In genomic region chr11:117327633-117328032, GRCm38 (mm10) we compare ENCODE assay signal across 14 mouse cellular contexts.
A peak's percentile ranks its signal among the peaks of the same experiment; 100 is the strongest.
DNase-seq lines count a peak whose midpoint lies in the region; ATAC-seq and TF ChIP-seq lines count a peak whose summit lies in the region.
"Had no signal": no experiment of that assay in that cellular context is flagged by ENCODE, and none has a peak within 500 bp of the region (broad histone marks: within the 10 kb centered on the region; RNA-seq: fewer than 3 reads in every experiment).

No protein-coding gene starts in this region.

- no peak for TF ChIP-seq CTCF in bone marrow, adult 2 months (IDR thresholded peaks at IDR 0.05; ENCODE audit: control insufficient read depth, insufficient read depth, low read length)

- H3K9ac ChIP-seq in limb, embryonic 13.5 days = no peak overlapping the region
- no peak overlapping the region for H3K9ac ChIP-seq in hindbrain, embryonic 16.5 days (ENCODE audit: low read depth, low read length)

- H3K27ac ChIP-seq in limb, embryonic 13.5 days = peak overlapping the region; percentile 16; the same call in 1 of the 2 replicates
- H3K27ac ChIP-seq in limb, embryonic 10.5 days = no peak overlapping the region
- peak overlapping the region; percentile 81 for H3K27ac ChIP-seq in bone marrow, adult 2 months (ENCODE audit: control insufficient read depth, insufficient read depth, low read depth, low read length, poor library complexity)
- no peak overlapping the region for H3K27ac ChIP-seq in hindbrain, embryonic 16.5 days (ENCODE audit: low read depth, low read length)

- DNase-seq in limb, embryonic 10.5 days (ENCODE audit: low spot score) = no peak
- peak; percentile 46 for DNase-seq in thymus, postnatal 0 days (ENCODE audit: low spot score)
- DNase-seq in thymus, postnatal 25 days = no peak
- DNase-seq: adrenal gland, postnatal 25 days; cerebellum, postnatal 36 days; gastrocnemius, postnatal 10 days; lung, adult 2 months had no signal

- WGBS in limb, embryonic 13.5 days = 77% methylated on average over 5 of the region's 5 CpGs
- 88% methylated on average over 5 of the region's 5 CpGs for WGBS in limb, embryonic 10.5 days
- WGBS in bone marrow, adult 2 months = 25% methylated on average over 5 of the region's 5 CpGs
- 86% methylated on average over 5 of the region's 5 CpGs for WGBS in hindbrain, embryonic 16.5 days

- ATAC-seq in limb, embryonic 13.5 days (ENCODE audit: low FRiP score, low read depth) = no peak
- no peak for ATAC-seq in erythroblast, adult 5-6 weeks (replicated peaks; ENCODE audit: low FRiP score, poor library complexity, severe bottlenecking)
- no peak for ATAC-seq in hindbrain, embryonic 16.5 days
- ATAC-seq: forebrain, embryonic 16.5 days; intestine, postnatal 0 days had no signal

- H3K4me2 ChIP-seq in limb, embryonic 13.5 days (replicated peaks) = no peak overlapping the region
- no peak overlapping the region for H3K4me2 ChIP-seq in hindbrain, embryonic 16.5 days (ENCODE audit: low read length)
- H3K4me2 ChIP-seq: heart, embryonic 12.5 days had no signal

- no peaks in the 10 kb centered on the region for H3K9me3 ChIP-seq in limb, embryonic 13.5 days
- H3K9me3 ChIP-seq in limb, embryonic 10.5 days (replicated peaks) = no peaks in the 10 kb centered on the region
- no peaks in the 10 kb centered on the region for H3K9me3 ChIP-seq in hindbrain, embryonic 16.5 days (ENCODE audit: control insufficient read depth, low read length)
- H3K9me3 ChIP-seq: heart, embryonic 12.5 days had no signal

- H3K27me3 ChIP-seq in limb, embryonic 13.5 days = no peaks in the 10 kb centered on the region
- H3K27me3 ChIP-seq in limb, embryonic 10.5 days (ENCODE audit: low read depth, poor library complexity, severe bottlenecking) = no peaks in the 10 kb centered on the region
- H3K27me3 ChIP-seq in hindbrain, embryonic 16.5 days (replicated peaks; ENCODE audit: control insufficient read depth, insufficient read depth, low read length) = no peaks in the 10 kb centered on the region
- H3K27me3 ChIP-seq: heart, embryonic 12.5 days had no signal

- H3K4me1 ChIP-seq in limb, embryonic 13.5 days = peaks cover 79% of the 10 kb centered on the region
- H3K4me1 ChIP-seq in limb, embryonic 10.5 days = peaks cover 84% of the 10 kb centered on the region
- H3K4me1 ChIP-seq in bone marrow, adult 2 months (ENCODE audit: control insufficient read depth, insufficient read depth, low read length) = peaks cover 22% of the 10 kb centered on the region
- peaks cover 35% of the 10 kb centered on the region for H3K4me1 ChIP-seq in hindbrain, embryonic 16.5 days (ENCODE audit: control insufficient read depth, insufficient read depth, low read depth, low read length)

- no peak overlapping the region for H3K4me3 ChIP-seq in limb, embryonic 13.5 days
- H3K4me3 ChIP-seq in limb, embryonic 10.5 days = no peak overlapping the region
- H3K4me3 ChIP-seq in bone marrow, adult 2 months (replicated peaks; ENCODE audit: control insufficient read depth, low read depth, low read length) = peak overlapping the region; percentile 65
- no peak overlapping the region for H3K4me3 ChIP-seq in hindbrain, embryonic 16.5 days (ENCODE audit: low read length)
- H3K4me3 ChIP-seq: heart, embryonic 12.5 days had no signal

- no peak for TF ChIP-seq POLR2A in bone marrow, adult 2 months (IDR thresholded peaks at IDR 0.05; ENCODE audit: borderline replicate concordance, control insufficient read depth, low read depth, low read length)

- H3K36me3 ChIP-seq in limb, embryonic 13.5 days = no peaks in the 10 kb centered on the region
- H3K36me3 ChIP-seq in limb, embryonic 10.5 days = peaks cover 20% of the 10 kb centered on the region
- no peaks in the 10 kb centered on the region for H3K36me3 ChIP-seq in hindbrain, embryonic 16.5 days (ENCODE audit: control insufficient read depth, insufficient read depth, low read length)
- H3K36me3 ChIP-seq: heart, embryonic 12.5 days had no signal

Comparison
In these comparisons a context has a peak if more than half of its experiments do, and no peak if none do; other contexts are left out.
1. H3K27ac ChIP-seq: peak in limb, embryonic 13.5 days (single experiment) and bone marrow, adult 2 months (single experiment); none in limb, embryonic 10.5 days (single experiment) and hindbrain, embryonic 16.5 days (single experiment).